In the genomic region with DNA sequence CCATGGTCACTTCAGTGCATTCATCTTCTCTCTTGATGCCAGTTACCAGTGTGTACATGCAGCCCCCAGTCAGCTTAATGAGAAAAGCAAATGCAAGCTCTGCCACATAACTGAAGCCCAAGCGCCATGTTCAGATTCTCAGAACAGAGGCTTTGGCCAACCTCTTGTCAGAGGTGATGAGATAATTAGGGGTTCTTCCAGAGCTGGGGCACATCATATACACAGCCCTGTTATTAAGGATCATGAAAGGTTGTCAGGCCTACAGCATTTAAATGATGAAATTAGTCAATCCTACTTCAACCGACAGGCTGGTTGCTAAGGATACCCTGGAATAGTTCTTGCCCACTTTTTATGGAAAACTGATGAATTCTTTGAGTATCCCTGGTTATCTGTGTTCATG, we compare ENCODE assay signal across 27 mouse cellular contexts.
"Had no signal": no experiment of that assay in that cellular context is flagged by ENCODE, and none has a peak within 500 bp of the region (broad histone marks: within the 10 kb centered on the region; RNA-seq: fewer than 3 reads in every experiment).

No protein-coding gene starts in this region.

- H3K9me3 ChIP-seq: hindbrain, embryonic 10.5 days; hindbrain, embryonic 12.5 days; intestine, embryonic 15.5 days; kidney, embryonic 15.5 days; limb, embryonic 15.5 days had no signal

- H3K4me3 ChIP-seq: gastrocnemius, adult 2 months; heart, embryonic 12.5 days; hindbrain, embryonic 10.5 days; hindbrain, embryonic 12.5 days; intestine, embryonic 15.5 days; kidney, embryonic 15.5 days; limb, embryonic 13.5 days; limb, embryonic 15.5 days; liver, embryonic 12.5 days had no signal

- DNase-seq: gastrocnemius, adult 2 months; gastrocnemius, postnatal 10 days; gastrocnemius, postnatal 25 days; heart, adult 18-20 months; heart, postnatal 10 days; heart, postnatal 4 days; kidney, adult 18-20 months; kidney, adult 8-10 months; kidney, postnatal 14 days; kidney, postnatal 36 days; layer of hippocampus, adult 9-11 months; layer of hippocampus, postnatal 36 days; left cerebral cortex, postnatal 4 days had no signal

- ATAC-seq: hindbrain, embryonic 16.5 days; inflammation-experienced regulatory T-cells, adult 6 months; intestine, embryonic 15.5 days; intestine, postnatal 0 days; liver, embryonic 12.5 days had no signal

- H3K9ac ChIP-seq: heart, embryonic 12.5 days; hindbrain, embryonic 12.5 days; hindbrain, embryonic 14.5 days; intestine, embryonic 15.5 days; kidney, embryonic 15.5 days; limb, embryonic 13.5 days; limb, embryonic 15.5 days; liver, embryonic 12.5 days; liver, embryonic 14.5 days had no signal

- H3K4me1 ChIP-seq: heart, embryonic 12.5 days; hindbrain, embryonic 10.5 days; hindbrain, embryonic 12.5 days; intestine, embryonic 15.5 days; kidney, embryonic 15.5 days; limb, embryonic 15.5 days; liver, embryonic 12.5 days had no signal

- H3K36me3 ChIP-seq: heart, embryonic 12.5 days; hindbrain, embryonic 10.5 days; hindbrain, embryonic 12.5 days; intestine, embryonic 15.5 days; kidney, embryonic 15.5 days; limb, embryonic 13.5 days; limb, embryonic 15.5 days; liver, embryonic 12.5 days had no signal

- H3K27me3 ChIP-seq: heart, embryonic 12.5 days; hindbrain, embryonic 12.5 days; intestine, embryonic 15.5 days; limb, embryonic 13.5 days; limb, embryonic 15.5 days; liver, embryonic 12.5 days had no signal

- H3K27ac ChIP-seq: gastrocnemius, adult 2 months; hindbrain, embryonic 10.5 days; hindbrain, embryonic 12.5 days; hindbrain, embryonic 14.5 days; intestine, embryonic 15.5 days; kidney, embryonic 15.5 days; kidney, postnatal 0 days; limb, embryonic 13.5 days; limb, embryonic 15.5 days; liver, embryonic 12.5 days; liver, embryonic 14.5 days had no signal

- H3K4me2 ChIP-seq: heart, embryonic 12.5 days; hindbrain, embryonic 12.5 days; hindbrain, embryonic 14.5 days; intestine, embryonic 15.5 days; kidney, embryonic 15.5 days; limb, embryonic 13.5 days; limb, embryonic 15.5 days; liver, embryonic 12.5 days had no signal
